Mouse (Mus musculus): Measurements from ENCODE around the gene C1qa.

DNA sequence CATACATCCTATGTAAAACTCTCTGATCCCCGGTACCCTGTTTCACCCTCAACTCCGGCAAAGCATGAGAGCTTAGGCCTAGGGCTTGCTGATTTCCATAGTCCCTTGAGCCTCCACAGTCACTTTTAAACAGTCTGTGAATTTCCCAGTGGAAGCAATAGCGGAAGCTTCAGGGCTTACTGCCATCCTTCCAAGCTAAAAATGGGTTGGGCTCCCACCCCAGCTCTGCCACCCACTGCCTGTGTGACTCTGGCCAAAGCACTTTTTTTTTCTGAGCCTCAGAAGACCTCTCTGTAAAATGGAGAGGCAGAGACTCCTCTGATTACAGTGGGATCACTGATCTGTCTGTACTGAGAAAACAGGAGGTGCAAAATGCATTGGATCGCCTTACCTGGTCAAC, 50.0 kb downstream of the C1qa start:
- TF ChIP-seq CTCF (IDR thresholded peaks at IDR 0.05; ENCODE audit: borderline replicate concordance, insufficient read depth, low read depth, low read length) (no peak), POLR2A (IDR thresholded peaks at IDR 0.05; ENCODE audit: borderline replicate concordance, insufficient read depth, low read length) (no peak)

Measured in cerebellum, adult 2 months (tissue).